Mouse (Mus musculus): ENCODE results near the gene A930004D18Rik. TPM values are rescaled to one million over a fixed set of nuclear protein-coding genes. Genes with fewer than 3 reads are reported as not detected.
A peak's percentile ranks its signal among the peaks of the same experiment; 100 is the strongest.

A930004D18Rik gene
- total RNA-seq, 1 experiment: 6.2 TPM

DNA sequence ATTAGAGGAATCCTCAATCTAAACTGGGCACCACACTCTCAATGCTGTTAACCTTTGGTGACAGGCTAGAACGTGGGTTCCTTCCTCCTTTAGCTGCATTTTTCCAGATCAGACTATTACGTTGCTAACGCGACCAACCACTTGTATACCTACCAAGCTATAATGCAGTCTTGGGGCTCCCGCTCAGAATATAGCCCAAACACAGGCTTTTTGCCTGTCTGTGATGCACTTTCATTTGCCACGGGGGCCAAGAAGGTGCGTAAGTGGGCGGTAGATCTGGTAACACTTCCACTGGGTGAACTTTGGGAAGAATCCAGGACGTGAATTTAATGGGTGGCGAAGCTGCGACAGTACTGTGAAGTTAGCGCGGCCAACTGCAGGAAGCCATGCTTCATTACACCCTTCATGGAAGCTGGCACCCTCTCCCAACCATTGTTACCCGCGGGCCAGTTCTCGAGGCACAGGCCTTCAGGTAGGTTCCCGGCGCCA is 26.3 kb upstream of the A930004D18Rik start:
- Histone ChIP-seq H3K9me3 (ENCODE audit: control insufficient read depth, insufficient read depth, low read depth, low read length) (no peaks in the 10 kb centered on the region), H3K4me3 (ENCODE audit: insufficient read depth in 1 of 2, low read depth in 1 of 2, low read length in 2 of 2, poor library complexity in 1 of 2, severe bottlenecking in 1 of 2) (peak overlapping the region; percentile 77 to 81), H3K4me1 (ENCODE audit: control insufficient read depth in 2 of 2, insufficient read depth in 2 of 2, low read length in 2 of 2, poor library complexity in 1 of 2) (peaks cover 0 to 9% of the 10 kb centered on the region in 2 experiments; a peak in 3 of 4 replicates), H3K9ac (ENCODE audit: insufficient read depth, low read depth, low read length, poor library complexity, severe bottlenecking) (peak overlapping the region; percentile 96), H3K36me3 (ENCODE audit: control insufficient read depth, insufficient read depth, low read length, poor library complexity, severe bottlenecking) (peaks cover 2% of the 10 kb centered on the region), H3K27ac (ENCODE audit: insufficient read depth, low read depth, low read length, poor library complexity, severe bottlenecking) (peak overlapping the region; percentile 99)
- in situ Hi-C loops (cut with MboI; ENCODE audit: low sequenced_read_pairs in 2 of 2, unreplicated experiment in 2 of 2): no loop called here
- TF ChIP-seq MAFK (IDR thresholded peaks at IDR 0.05; ENCODE audit: insufficient read depth, low read depth, low read length) (no peak), CHD2 (IDR thresholded peaks at IDR 0.05; ENCODE audit: low read depth, low read length) (no peak)
- peak; percentile 28 for DNase-seq (ENCODE audit: low read depth, low spot score)

DNA sequence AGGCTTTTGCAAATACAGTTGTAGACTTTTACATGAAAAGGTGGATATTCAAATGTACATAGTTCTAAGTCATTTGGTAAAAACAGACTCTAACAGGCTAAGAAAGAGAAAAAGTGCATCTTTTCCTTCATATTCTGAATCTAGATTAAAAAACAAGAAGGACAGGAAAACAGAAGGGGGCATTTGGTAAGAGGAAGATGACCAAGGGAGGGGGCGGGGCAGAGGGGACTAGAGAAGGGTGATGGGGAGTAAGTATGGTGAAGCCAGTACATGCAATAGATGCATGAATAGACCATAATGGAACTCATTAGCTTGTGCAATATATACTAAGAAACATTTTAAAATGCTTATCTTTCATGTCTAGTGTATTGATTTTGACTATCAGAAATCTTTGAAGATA is 22.9 kb upstream of the A930004D18Rik start:
- in situ Hi-C loops (cut with MboI; ENCODE audit: low sequenced_read_pairs in 2 of 2, unreplicated experiment in 2 of 2): no loop called here
- no peak for DNase-seq (ENCODE audit: low read depth, low spot score)
- Histone ChIP-seq H3K4me1 (ENCODE audit: control insufficient read depth in 2 of 2, insufficient read depth in 2 of 2, low read length in 2 of 2, poor library complexity in 1 of 2) (peaks cover 0 to 8% of the 10 kb centered on the region in 2 experiments; a peak in 2 of 4 replicates), H3K36me3 (ENCODE audit: control insufficient read depth, insufficient read depth, low read length, poor library complexity, severe bottlenecking) (no peaks in the 10 kb centered on the region), H3K9ac (ENCODE audit: insufficient read depth, low read depth, low read length, poor library complexity, severe bottlenecking) (no peak overlapping the region), H3K4me3 (ENCODE audit: insufficient read depth in 1 of 2, low read depth in 1 of 2, low read length in 2 of 2, poor library complexity in 1 of 2, severe bottlenecking in 1 of 2) (no peak overlapping the region), H3K9me3 (ENCODE audit: control insufficient read depth, insufficient read depth, low read depth, low read length) (no peaks in the 10 kb centered on the region), H3K27ac (ENCODE audit: insufficient read depth, low read depth, low read length, poor library complexity, severe bottlenecking) (no peak overlapping the region)
- TF ChIP-seq ZNF384 (IDR thresholded peaks at IDR 0.05; ENCODE audit: low read depth, low read length) (no peak), ZC3H11A (IDR thresholded peaks at IDR 0.05; ENCODE audit: borderline replicate concordance, low read depth, low read length) (no peak), CHD2 (IDR thresholded peaks at IDR 0.05; ENCODE audit: low read depth, low read length) (no peak), MAFK (IDR thresholded peaks at IDR 0.05; ENCODE audit: insufficient read depth, low read depth, low read length) (no peak), HCFC1 (IDR thresholded peaks at IDR 0.05; ENCODE audit: borderline replicate concordance, insufficient read depth, low read length) (no peak)

DNA sequence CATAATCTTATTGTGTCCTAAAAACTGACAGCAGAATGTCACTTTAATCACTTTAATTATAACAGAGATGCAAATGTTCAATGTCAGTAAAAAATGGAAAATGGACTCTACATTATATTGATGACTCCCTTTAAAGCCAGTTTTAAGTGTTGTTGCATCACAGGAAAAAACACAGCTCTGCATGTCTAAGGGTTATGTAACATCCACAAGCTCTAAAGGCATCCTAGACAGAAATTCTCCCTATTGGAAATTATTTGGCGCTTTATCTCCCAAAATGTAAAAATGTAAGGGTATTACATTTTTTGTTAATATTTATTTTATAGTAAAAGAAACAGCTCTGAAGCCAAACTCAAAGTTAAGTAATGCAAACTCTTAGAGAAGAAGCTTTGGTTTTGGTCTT is 22.4 kb upstream of the A930004D18Rik start:
- TF ChIP-seq ZNF384 (IDR thresholded peaks at IDR 0.05; ENCODE audit: low read depth, low read length) (no peak), MAFK (IDR thresholded peaks at IDR 0.05; ENCODE audit: insufficient read depth, low read depth, low read length) (no peak), HCFC1 (IDR thresholded peaks at IDR 0.05; ENCODE audit: borderline replicate concordance, insufficient read depth, low read length) (no peak), CHD2 (IDR thresholded peaks at IDR 0.05; ENCODE audit: low read depth, low read length) (no peak), ZC3H11A (IDR thresholded peaks at IDR 0.05; ENCODE audit: borderline replicate concordance, low read depth, low read length) (no peak)
- Histone ChIP-seq H3K4me3 (ENCODE audit: insufficient read depth in 1 of 2, low read depth in 1 of 2, low read length in 2 of 2, poor library complexity in 1 of 2, severe bottlenecking in 1 of 2) (no peak overlapping the region), H3K27ac (ENCODE audit: insufficient read depth, low read depth, low read length, poor library complexity, severe bottlenecking) (no peak overlapping the region), H3K9me3 (ENCODE audit: control insufficient read depth, insufficient read depth, low read depth, low read length) (no peaks in the 10 kb centered on the region), H3K9ac (ENCODE audit: insufficient read depth, low read depth, low read length, poor library complexity, severe bottlenecking) (no peak overlapping the region), H3K4me1 (ENCODE audit: control insufficient read depth in 2 of 2, insufficient read depth in 2 of 2, low read length in 2 of 2, poor library complexity in 1 of 2) (peaks cover 0 to 8% of the 10 kb centered on the region in 2 experiments; a peak in 2 of 4 replicates), H3K36me3 (ENCODE audit: control insufficient read depth, insufficient read depth, low read length, poor library complexity, severe bottlenecking) (no peaks in the 10 kb centered on the region)
- in situ Hi-C loops (cut with MboI; ENCODE audit: low sequenced_read_pairs in 2 of 2, unreplicated experiment in 2 of 2): no loop called here
- DNase-seq (ENCODE audit: low read depth, low spot score): no peak

DNA sequence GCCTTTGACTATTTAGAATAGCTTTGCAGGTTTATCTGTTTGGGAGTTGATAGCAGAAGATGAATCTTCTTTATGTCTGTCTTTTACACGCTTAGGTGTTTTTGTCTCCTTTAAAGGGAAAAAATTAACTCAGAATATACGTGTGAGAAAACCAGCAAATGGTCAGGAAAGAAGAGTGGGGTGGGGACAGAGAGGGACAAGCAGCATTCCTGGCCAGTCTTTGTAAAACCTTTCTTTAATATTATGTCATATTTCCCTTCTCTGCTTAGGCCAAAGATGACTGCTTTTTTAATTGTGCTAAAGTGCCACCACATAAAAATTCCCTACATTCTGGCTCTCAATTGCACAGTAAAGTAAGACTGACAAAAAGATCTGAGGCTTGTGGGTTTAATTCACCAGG is 21.5 kb upstream of the A930004D18Rik start:
- Histone ChIP-seq H3K9ac (ENCODE audit: insufficient read depth, low read depth, low read length, poor library complexity, severe bottlenecking) (no peak overlapping the region), H3K9me3 (ENCODE audit: control insufficient read depth, insufficient read depth, low read depth, low read length) (no peaks in the 10 kb centered on the region), H3K4me1 (ENCODE audit: control insufficient read depth in 2 of 2, insufficient read depth in 2 of 2, low read length in 2 of 2, poor library complexity in 1 of 2) (peaks cover 0 to 13% of the 10 kb centered on the region in 2 experiments; a peak in 2 of 4 replicates), H3K4me3 (ENCODE audit: insufficient read depth in 1 of 2, low read depth in 1 of 2, low read length in 2 of 2, poor library complexity in 1 of 2, severe bottlenecking in 1 of 2) (no peak overlapping the region), H3K27ac (ENCODE audit: insufficient read depth, low read depth, low read length, poor library complexity, severe bottlenecking) (no peak overlapping the region), H3K36me3 (ENCODE audit: control insufficient read depth, insufficient read depth, low read length, poor library complexity, severe bottlenecking) (no peaks in the 10 kb centered on the region)
- no peak for TF ChIP-seq MAFK (IDR thresholded peaks at IDR 0.05; ENCODE audit: insufficient read depth, low read depth, low read length)
- TF ChIP-seq HCFC1 (IDR thresholded peaks at IDR 0.05; ENCODE audit: borderline replicate concordance, insufficient read depth, low read length): no peak
- TF ChIP-seq CHD2 (IDR thresholded peaks at IDR 0.05; ENCODE audit: low read depth, low read length): no peak
- TF ChIP-seq ZC3H11A (IDR thresholded peaks at IDR 0.05; ENCODE audit: borderline replicate concordance, low read depth, low read length): no peak
- no peak for TF ChIP-seq ZNF384 (IDR thresholded peaks at IDR 0.05; ENCODE audit: low read depth, low read length)
- no peak for DNase-seq (ENCODE audit: low read depth, low spot score)
- in situ Hi-C loops (cut with MboI; ENCODE audit: low sequenced_read_pairs in 2 of 2, unreplicated experiment in 2 of 2): no loop called here
